Mouse (Mus musculus) left cerebral cortex, postnatal 36 days (tissue): ENCODE measurements at regions not wholly inside any gene's neighbourhood (a gene's known extent, or its start where the extent isn't known, plus 50 kb on each side); places are given as distances from the start of the nearest gene placed in this dataset.
"Not testable (repeated sequence)": the region's sequence is repeated elsewhere in the genome, so short reads cannot be mapped to it uniquely, and the experiment has no call there.

Experiments used
- DNase-seq, 2 experiments: peaks; one replicate each; pipeline ENCODE4 v3.0.0; 2021 to 2022; ENCODE audit warnings: low spot score in 2 of 2, mixed read lengths in 1 of 2
- intact Hi-C: fragments of 180-260 bp; cut with DNase I; formaldehyde crosslinking; loops from one replicate; pipeline ENCODE4 v1.15.1; 2025

- intact Hi-C loops: no loop called here
- DNase-seq: no peak
These were observed 512.1 kb upstream of the Vrk2 start for GRCm38 (mm10) chr11:27105920-27106319.

- DNase-seq: no peak
- intact Hi-C loops: no loop called here
These were observed 509.1 kb upstream of the Vrk2 start for GRCm38 (mm10) chr11:27102906-27103305.

DNA sequence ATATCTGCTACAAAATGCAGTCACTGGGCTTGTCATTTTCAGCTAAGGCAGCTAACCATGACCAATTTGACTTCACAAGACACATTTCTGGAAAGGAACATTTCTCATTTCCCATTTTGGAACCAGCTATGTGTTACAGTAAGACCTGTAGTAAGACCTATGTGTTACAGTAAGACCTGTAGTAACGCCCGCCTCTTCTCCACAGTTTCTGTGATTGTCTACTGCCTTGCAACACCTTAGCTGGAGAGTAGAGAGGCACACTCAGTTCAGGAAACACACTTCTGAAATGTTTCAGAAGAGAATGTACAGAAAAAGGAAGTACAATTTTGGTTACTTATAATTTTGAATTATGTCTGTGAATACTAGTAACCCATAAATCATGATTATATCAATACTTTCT, 508.2 kb upstream of the Vrk2 start:
- DNase-seq: no peak
- intact Hi-C loops: no loop called here

DNA sequence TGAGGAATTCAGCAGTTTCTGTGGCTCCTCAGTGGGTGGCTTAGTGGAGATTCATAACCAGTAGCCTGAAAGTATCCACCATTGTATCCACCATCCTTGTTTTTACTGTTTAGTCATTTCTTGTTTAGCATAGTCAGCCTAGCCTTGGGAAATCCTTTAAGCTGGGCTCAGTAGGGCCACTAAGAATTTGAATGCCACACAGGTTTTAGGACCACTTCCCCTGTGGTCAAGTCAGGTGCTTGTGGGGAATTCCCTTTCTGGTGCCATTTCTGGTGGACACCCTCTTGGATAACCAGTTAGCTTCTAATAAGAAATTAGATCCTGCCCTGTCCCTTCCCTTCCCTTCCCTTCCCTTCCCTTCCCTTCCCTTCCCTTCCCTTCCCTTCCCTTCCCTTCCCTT, 502.8 kb upstream of the Vrk2 start:
- no peak for DNase-seq
- intact Hi-C loops: no loop called here

- DNase-seq, intact Hi-C loops: not testable (repeated sequence)
These were observed 501.7 kb upstream of the Vrk2 start for GRCm38 (mm10) chr11:27095460-27095859.

GRCm38 (mm10) chr11:27086516-27086915, 492.7 kb upstream of the Vrk2 start:
- no peak for DNase-seq

DNA sequence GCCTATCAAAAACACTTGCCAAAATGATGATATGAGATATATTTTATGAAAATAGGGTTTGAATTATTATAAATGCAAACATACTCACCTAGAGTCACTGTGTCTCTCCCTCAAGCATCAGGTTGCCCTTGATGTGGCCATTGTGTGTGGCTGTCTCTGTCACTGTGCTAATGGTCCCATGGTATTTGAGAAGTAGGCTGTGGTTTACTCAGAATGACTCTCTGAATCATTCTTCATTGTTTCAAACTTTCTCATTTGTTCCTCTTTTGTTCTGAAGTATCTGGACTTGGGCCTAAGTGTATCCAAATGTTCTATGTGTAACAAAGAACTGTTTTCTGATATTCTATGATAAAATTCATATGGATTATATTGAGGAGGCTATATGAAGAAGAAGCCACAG, 487.4 kb upstream of the Vrk2 start:
- intact Hi-C loops: no loop called here
- DNase-seq: no peak

More at GRCm38 (mm10) chr11:27086516-27086915, 492.7 kb upstream of the Vrk2 start:
- intact Hi-C loops: no loop called here

DNA sequence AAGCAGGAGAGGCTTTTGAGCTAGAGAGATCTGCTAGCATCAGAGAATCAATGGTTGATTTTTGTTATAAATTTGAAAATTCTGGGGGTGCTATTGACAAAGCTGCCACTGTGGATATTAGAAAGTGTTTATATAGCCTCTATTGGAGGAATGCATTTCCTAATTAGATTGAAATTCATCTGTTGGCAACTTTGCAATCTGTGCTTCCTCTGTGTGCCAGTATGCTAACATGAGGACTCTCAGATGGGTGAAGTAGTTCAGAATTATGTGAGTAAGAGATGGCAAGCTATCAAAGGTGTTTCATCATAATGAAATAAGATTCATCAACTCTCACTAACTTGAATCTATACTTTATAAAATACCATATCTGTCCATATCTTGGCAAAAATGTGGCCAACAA, 476.6 kb upstream of the Vrk2 start:
- DNase-seq: no peak
- intact Hi-C loops: no loop called here

DNA sequence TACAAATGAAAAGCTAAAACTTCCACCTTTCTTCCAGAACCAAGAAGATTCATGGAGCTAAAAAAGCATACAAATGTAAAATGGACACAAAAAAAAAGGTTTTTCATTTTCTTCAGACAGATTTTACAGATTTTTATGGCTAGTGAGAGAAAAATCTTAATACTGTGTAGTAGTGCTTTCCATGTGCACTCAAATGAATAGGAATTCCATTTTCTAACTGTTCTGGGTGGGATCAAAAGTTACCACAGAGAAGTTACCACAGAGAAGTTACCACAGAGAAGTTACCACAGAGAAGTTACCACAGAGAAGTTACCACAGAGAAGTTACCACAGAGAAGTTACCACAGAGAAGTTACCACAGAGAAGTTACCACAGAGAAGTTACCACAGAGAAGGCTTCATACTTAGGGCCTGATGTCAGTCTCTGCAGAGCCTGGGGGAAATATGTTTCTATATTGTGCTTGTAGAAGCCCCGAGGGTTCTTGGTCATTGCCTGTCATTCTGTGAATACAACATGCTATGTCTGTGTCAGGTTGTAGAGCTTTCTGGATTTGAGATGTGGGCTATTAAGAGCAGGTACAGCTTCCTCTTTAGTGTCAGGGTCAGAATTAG, 433.5 kb upstream of the Vrk2 start:
- DNase-seq: no peak
- intact Hi-C loops: no loop called here

- DNase-seq: no peak
- intact Hi-C loops: no loop called here
These were observed 431.7 kb upstream of the Vrk2 start for GRCm38 (mm10) chr11:27025500-27025899.

- intact Hi-C loops: no loop called here
- DNase-seq: peak; percentile 56 to 69
These were observed 402.7 kb upstream of the Vrk2 start for GRCm38 (mm10) chr11:26996292-26997099.

GRCm38 (mm10) chr11:26981216-26981615, 387.4 kb upstream of the Vrk2 start:
- intact Hi-C loops: no loop called here
- DNase-seq: no peak

DNA sequence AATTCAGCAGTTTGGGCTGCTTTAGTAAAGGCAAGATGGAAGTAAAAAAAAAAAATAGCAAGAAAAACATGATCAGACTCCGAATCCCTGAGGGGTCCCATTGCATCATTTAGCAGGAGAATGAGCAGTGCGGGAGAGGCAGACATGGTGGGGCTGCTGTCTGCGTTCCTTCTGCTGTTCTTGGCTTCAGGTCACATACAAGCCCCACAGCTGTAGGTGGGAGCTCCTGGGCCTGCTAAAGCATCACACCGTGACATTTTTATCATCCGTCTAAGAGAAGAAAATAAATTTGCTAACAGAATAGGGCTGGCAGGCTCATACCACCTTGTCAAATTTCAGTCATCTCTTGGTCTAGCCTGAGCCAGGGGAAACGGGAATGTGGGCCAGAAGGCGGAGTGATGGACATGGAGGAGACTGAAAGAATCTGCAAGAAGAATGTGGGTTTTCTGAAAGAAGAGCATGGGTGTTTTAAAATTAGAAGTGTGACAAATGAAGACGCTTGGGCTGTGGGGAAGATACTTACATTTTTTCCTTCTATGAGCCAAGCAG, 378.8 kb upstream of the Vrk2 start:
- intact Hi-C loops: no loop called here
- DNase-seq: peak; percentile 53 to 59

DNA sequence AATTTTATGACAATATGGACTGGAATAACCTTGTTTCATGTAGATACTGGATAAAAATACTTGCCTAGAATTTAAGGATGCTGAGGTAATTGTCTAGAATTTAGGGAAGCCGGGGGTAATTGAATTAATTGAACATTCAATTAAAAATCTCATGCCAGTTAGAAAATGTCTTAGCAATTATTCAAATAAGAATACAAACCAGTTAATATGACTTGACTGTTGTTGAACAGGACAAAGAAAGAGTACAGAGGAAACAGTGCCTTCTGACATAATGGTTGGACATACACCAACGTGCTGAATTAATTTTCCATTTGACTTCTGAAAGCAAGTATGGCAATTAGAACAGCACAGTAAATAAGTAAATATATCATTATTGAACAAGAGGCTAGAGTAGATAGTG, 377.4 kb upstream of the Vrk2 start:
- no peak for DNase-seq
- intact Hi-C loops: no loop called here

- no peak for DNase-seq
These were observed 373.6 kb upstream of the Vrk2 start for GRCm38 (mm10) chr11:26967427-26967826.

DNA sequence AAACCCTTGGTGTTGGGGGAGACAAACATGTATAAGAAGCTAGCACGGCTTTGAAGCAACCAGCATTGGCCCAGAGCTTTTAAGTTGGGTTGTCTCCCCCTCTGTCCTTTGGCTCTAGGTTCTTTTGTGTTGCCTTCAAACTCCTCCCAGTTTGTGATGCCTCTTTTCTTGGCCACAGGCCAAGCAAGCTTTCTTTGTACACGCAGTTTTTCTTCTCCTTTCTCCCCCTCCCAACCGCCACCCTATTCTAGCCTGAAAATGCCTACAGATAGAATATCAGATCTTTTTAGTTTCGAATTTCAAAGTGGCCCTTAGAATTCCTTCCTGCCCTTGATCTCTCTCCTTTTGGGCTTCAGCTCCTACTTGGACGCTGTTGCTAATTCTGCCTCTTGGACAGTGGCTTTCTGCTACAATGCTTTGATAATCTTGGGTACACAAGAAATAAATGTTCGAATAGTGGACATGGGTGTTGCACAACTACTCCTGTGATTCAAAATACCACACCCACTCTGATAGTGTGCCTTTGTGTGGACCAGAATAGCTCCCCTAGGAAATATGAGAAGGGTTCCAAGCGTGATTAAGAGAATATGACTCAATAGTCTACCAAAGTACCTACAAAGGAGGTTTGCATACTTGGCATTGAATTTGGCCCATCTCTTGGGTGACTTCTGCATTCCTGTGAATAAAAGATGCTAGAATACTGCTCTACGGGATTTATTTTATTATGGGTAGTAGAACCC, 369.3 kb upstream of the Vrk2 start:
- peak in 1 of 2 experiments; percentile 18 for DNase-seq
- intact Hi-C loops: loop anchor here (10.0 kb wide), 2 partner anchors 898 to 1098 kb away; no protein-coding TSS in a partner anchor

More at GRCm38 (mm10) chr11:26967427-26967826, 373.6 kb upstream of the Vrk2 start:
- intact Hi-C loops: loop anchor here (10.0 kb wide), 2 partner anchors 903 to 1103 kb away; no protein-coding TSS in a partner anchor

DNA sequence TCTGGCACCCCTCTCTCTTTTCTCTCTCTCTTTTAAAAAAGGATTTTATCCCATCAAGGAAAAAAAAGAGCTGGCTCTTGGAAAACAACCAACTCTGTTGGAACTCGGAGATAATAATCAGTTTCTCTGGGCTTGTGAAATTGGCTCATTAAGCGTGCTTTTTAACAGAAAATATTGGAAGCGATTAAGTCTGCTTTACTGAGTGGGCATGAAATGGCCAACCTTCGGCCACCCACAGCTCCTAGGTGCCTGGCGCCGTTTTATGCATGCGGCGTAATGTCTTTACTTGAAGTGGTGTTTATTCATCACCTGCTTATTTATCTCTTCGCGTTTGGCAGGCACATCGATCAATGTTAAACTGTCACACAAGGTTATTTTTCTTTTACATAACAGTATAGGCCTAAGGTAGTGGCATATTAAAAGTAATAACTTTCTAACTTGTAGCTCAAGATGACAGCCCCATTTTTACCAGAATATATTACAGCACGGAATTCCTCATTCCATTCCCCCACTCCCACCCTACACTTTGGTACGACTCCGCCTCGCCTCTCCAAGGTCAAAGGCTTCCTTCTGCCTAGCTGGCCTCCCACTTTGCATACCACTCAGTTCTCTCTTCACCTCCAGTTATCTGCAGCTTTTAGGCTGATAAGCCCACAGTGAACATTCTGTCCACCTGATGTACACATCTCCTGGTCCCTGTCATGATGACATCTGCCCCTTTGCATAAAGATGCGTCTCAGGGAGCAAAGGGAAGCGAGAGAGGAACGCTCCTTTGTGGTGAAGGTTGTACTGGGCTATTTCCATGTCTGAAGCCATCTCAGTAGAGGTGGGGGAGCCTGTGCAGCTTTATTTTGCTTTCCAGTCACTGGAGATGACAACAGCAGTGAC, 368.5 kb upstream of the Vrk2 start:
- intact Hi-C loops: loop anchor here (10.0 kb wide), 2 partner anchors 897 to 1097 kb away; no protein-coding TSS in a partner anchor
- DNase-seq: no peak

DNA sequence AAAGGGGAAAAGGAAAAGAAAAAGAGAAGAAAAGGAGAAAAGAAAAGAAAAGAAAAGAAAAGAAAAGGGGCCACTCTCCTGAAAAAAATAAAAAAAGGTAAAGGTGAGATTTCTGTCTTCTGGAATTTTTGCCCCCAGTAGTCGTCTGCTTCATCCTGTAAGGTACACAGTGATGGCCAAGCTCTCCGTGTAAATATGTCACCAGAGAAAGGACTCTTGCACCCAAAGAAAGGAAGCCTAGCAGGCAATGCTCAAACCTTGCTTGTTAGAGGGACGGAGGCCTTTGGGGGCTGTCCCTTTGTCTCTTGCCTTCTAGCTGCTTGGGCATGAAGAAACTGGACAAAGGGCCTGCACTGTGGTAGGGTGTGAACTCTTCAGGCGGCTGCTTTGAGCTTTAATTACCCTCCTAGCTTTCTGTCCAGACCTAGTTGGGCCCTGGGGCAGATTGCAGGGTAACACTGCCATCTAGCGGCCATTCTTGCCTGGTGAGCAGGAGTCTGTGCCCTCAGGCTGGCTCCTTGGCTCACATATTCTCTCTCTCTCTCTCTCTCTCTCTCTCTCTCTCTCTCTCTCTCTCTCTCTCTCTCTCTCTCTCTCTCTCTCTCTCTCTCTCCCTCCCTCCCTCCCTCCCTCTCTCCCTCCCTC, 367.7 kb upstream of the Vrk2 start:
- intact Hi-C loops: loop anchor here (10.0 kb wide), 2 partner anchors 897 to 1097 kb away; no protein-coding TSS in a partner anchor
- DNase-seq: peak; percentile 88 to 92
